Mouse (Mus musculus): ENCODE measurements around the gene Armc12.

DNA sequence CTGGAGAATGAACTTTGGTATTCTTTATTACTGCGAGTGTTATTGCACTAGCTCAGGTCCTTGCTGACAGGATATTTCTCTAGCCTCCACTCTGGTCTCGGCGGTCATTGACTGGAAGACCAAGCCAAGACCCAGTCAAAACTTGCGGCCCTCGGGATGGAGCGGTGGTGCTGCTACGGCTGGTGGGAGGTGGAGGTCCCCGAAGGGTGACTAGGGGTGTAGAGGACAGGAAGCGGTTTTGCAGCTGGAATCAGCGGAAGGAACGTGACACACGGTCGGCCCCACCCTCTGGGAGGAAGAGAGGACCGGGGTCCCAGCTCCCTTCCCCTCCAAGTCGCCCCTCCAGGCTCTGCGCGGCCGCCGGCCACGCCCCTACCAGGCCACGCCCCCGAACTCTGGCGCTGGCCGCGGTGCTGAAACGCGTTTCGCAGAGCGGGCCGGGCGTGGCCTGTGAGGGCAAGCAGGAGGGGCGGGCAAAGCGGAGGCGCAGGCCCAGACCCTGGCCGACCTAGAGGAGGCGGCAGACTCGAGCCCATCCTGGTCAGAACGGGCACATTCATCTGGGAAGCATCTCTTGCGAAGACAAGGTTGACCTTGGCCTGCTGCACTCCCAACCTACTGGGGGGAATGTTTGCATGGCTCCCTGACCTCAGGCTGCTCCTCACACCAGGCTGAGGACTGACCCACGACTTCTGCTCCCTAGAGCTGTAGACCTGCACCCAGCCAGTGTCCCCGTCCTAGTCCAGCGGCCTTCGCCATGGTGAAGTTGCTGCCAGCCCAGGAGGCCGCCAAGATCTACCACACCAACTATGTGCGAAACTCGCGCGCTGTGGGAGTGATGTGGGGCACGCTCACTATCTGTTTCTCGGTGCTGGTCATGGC is 44.9 kb downstream of the Armc12 start, which contains the start of gene Lhfpl5:
- TF ChIP-seq POLR2A (IDR thresholded peaks at IDR 0.05; ENCODE audit: insufficient read depth, low read depth, low read length) (no peak), CTCF (IDR thresholded peaks at IDR 0.05) (no peak), EP300 (IDR thresholded peaks at IDR 0.05; ENCODE audit: insufficient read depth, low read depth, low read length) (no peak)

Measured in heart, adult 2 months (tissue).